Mouse (Mus musculus) thymus, adult 2 months (tissue): ENCODE measurements around the gene Jmy.

Experiments used
- CTCF ChIP-seq: fragments of 200-500 bp; IDR thresholded peaks from 2 replicates; pipeline ENCODE4 v1.5.1; 2012; ENCODE audit warnings: mild to moderate bottlenecking, control low read depth, low read length, moderate library complexity, borderline replicate concordance; ENCODE audit not compliant: control insufficient read depth, poor library complexity, insufficient read depth; ENCODE audit errors: extremely low read depth
- POLR2A ChIP-seq: fragments of 200-500 bp; IDR thresholded peaks from 2 replicates; pipeline ENCODE4 v1.6.1; 2012; ENCODE audit warnings: mild to moderate bottlenecking, low read length, control low read depth, moderate library complexity; ENCODE audit not compliant: control insufficient read depth, poor library complexity, insufficient read depth; ENCODE audit errors: extremely low read depth

DNA sequence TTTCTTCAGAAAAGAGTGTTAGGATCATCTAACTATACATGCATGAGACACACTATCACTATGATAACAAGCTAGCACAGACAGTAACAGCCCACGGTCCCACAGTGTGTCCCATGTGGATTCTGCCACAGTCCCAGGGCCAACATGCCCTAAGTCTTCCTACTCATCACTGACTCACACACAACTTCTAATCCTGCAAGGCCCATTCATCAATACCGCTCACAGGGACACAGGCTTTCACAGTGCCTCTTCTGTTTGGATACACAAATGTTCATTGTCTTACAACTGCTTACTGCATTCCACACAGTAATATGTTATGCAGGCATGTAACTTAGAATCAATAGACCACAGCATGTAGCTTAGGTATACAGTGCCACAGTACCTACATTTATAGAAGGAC is 11.1 kb downstream of the Jmy start:
- TF ChIP-seq CTCF (no peak), POLR2A (no peak)
